Mouse (Mus musculus): Measurements from ENCODE around the gene P2rx4.
A peak's percentile ranks its signal among the peaks of the same experiment; 100 is the strongest.

The P2rx4 gene

DNA sequence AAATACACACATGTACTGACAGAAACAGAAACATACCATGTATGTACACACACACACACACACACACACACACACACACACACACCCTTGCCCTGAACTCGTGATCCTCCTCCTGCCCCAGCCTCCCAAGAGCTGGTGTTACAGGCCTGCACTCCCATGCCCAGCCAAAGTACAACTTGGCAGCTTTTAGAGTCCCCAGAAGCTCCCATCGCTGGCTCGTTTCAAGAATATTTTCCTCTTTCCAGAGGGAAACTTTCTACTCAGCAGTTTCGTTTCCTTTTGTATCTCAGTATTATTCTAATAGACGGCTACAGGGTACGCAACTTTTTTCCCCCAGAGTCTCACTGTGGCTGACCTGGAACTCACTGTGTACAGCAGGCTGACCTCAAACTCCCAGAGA is 5.2 kb upstream of the P2rx4 start:
- no peak for DNase-seq (ENCODE audit: low read depth, low spot score)

DNA sequence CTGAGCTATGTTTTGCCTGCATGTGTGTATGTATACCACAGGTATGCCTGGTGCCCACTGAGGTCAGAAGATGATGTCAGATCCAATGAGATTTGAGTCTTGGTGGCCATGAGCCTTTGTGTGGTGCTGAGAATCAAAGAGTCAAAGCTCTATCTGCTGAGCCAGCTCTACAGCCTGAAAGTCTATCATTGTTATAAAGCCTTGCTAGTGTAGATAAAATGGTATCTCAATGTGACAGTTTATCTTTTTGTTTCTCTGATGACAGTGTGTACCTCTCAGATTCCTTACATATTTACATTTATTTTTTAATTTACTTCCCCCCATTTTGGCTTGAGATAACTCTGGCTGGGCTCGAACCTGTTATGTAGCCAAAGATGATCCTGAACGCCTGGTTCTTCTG is 3.8 kb upstream of the P2rx4 start:
- no peak for DNase-seq (ENCODE audit: low read depth, low spot score)

DNA sequence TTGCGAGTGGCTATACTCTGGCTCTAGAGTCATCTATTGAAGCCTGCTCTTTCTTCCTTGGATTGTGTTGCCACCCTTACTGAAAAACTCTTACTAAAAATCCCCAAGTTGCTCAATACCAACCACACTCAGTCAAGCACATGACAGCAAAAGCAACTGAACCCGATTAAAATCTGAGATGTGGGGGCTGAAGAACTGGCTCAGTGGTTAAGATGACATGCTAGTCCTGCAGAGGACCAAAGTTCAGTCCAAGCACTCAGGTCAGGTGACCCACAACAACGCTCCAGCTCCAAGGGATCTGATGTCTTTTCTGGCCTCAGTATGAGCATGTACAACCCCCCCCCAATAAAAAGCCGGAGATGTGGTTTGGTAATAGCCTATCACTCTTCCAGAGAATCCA is 2.8 kb upstream of the P2rx4 start:
- no peak for DNase-seq (ENCODE audit: low read depth, low spot score)

DNA sequence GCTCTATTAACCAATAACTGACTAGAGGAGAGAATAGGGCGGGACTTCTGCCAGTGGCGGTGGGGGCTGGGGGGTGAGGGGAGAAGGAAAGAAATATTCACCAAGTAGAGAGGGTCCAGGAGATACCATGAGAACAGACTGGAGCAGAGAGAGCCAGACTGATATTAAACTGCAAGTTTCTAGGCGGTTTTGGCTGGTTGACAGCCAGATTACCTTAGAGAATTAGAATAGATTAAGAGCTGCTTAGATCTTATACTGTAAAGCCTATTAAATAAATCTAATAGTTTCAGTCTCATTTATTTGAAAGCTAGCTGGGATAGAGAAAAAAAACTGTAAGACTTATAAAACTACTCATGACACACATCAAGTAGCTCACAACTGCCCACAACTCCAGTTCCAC is 2.2 kb upstream of the P2rx4 start:
- no peak for DNase-seq (ENCODE audit: low read depth, low spot score)

DNA sequence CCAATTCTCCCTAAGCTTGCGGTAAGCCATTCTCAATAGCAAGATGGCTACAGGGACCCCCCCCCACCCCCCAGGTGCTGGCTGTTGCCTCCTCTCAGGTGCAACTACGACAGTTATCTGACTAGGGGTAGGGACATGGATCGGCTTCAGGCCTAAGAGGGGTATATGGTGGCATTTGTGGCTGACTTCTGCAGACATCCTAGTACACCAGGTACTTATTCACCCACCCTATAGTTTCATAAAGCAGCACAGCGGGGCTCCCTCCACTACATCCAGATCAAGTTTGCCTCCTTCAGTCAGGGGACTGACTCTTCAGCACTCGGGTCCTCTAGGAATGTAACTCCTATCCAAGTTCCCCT is 448 bp upstream of the P2rx4 start:
- DNase-seq (ENCODE audit: low read depth, low spot score) = no peak

DNA sequence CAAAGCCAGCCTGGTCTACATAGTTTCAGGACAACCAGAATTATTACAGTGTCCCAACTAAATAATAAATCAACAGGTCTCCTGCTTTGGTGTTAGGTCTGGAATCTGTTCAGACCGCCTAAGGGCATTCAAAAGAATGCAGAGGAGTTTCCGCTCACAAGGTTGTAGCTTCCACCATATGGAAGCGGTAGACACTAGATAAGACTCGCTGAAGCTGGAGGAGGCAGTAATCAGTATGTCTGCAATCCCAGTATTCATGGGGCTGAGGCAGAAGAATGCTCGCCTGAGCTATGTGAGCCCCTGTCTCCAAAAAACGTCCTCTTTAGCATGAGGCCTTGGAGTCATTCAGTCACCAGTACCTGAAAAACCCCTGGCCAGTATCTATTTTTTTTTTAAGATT is 1.5 kb downstream of the P2rx4 start:
- peak; percentile 45 for DNase-seq (ENCODE audit: low read depth, low spot score)

DNA sequence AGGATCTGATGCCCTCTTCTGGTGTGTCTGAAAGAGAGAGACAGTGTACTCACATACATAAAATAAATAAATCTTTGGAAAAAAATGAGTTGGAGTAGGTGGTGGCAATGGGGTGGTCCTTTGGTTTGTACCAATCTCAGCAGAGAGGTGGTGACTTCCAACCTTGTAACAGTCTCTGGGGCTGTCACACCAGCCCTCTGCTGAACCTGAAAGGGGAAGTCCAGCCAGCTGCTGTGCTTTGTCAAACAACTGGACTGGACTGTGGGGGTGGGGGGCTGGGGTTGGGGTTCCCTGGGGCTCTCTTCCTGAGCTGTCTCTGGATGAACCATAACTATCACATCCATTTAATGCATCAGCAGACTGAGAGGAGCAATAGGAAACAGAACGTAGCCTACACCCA is 8.4 kb downstream of the P2rx4 start:
- DNase-seq (ENCODE audit: low read depth, low spot score) = no peak

DNA sequence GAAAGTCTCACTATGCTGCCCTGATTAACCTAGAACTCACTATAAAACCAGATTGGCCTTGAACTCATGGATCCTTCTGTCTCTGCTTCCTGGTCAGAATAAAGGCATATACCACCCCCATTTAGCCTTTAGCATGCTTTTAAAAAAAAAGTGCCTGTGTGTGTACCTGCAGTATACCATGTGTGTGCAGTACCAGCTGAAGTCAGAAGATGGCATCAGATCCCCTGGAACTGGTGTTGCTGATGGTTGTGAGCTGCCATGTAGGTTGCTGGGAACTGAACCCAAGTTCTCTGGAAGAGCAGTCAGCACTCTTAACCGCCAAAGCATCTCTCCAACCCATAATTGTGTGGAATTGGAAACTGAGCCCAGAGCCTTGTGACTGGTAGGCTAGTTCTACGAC is 9.4 kb downstream of the P2rx4 start:
- DNase-seq (ENCODE audit: low read depth, low spot score) = peak; percentile 58

DNA sequence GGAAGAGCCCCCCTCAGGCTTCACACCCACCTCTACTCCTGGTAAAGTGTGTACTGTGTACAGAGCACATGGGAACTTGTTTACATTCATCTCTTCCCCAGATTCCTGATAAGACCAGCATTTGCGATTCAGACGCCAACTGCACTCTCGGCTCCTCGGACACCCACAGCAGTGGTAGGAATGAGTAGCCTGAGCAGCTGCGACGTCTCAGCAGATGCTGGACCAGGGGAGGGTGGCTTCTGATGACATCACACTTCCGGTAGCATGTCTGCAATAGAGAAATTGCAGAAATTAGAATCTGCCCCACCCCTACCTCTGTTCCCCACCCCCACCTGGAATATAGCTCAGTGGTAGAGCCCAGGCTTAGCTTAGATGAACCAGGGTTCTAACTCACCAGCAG is 11.1 kb downstream of the P2rx4 start:
- no peak for DNase-seq (ENCODE audit: low read depth, low spot score)

DNA sequence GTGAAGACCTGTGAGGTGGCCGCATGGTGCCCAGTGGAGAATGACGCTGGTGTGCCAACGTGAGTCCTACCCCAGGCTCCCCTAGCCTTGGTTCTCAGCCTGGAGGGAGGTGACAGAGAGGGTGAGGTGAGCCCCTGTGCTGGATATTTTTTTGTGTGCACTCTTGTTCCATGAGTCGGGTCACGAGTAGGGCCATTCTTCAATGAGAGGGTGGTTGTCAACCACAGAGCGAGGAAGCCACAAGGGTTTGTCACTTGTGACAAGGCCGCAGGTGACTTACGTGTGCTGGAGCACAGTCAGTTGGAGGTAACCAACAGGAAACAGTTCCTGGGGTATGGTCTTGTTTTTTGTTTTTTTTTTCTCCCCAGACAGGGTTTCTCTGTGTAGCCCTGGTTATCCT is 11.8 kb downstream of the P2rx4 start:
- DNase-seq (ENCODE audit: low read depth, low spot score) = no peak

DNA sequence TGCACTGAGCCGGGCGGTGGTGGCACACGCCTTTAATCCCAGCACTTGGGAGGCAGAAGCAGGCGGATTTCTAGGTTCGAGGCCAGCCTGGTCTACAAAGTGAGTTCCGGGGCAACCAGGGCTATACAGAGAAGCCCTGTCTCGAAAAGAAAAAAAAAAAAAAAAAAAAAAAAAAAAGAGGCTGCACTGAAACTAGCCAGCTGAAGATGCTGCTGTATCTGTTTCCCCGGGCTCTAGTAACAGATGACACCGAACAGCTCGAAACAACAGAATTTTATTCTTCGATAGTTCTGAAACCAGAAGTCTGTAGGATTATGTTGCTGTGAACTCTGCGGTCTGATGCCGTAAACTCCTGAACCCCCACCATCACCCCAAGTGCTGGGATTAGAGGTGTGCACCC is 18.1 kb downstream of the P2rx4 start:
- no peak for DNase-seq (ENCODE audit: low read depth, low spot score)

DNA sequence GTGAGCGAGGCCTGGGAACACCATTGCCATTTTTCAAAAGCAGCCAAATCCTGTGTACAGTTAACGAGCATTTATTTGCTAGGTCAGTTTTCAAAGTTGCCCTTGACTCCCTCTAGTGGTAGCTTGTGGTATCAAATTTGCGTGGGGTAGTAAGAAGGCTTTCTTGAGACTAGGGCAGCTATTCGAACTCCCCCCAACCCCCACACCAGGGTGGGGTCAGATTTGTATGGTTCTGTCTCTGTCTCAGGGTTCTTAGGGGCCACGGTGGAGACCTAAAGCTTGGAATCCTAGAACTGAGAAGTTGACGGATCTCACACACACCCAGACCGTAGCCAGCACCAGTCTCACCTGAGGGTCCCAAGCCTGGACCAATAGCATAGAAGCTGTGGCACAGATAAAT is 18.7 kb downstream of the P2rx4 start:
- peak; percentile 87 for DNase-seq (ENCODE audit: low read depth, low spot score)

DNA sequence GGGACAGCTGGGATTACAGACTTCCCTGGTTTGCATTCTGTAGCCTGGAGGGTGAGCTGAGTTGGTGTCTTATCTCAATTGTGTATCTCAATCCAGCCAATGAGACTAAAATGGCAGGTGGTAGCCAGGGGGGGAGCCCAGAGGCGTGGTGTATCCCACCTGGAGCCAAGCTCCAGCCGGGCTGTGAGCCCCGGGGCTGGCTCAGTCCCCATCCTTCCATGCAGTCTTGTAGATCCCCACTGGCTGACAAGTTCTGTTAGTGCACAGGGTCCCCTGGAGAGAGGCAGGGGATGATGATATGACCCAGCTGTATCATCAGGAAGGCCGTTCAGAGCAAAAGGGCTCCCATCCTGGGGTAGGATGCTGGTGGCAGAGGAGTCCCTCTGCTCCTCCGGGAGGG is 19.3 kb downstream of the P2rx4 start:
- no peak for DNase-seq (ENCODE audit: low read depth, low spot score)

DNA sequence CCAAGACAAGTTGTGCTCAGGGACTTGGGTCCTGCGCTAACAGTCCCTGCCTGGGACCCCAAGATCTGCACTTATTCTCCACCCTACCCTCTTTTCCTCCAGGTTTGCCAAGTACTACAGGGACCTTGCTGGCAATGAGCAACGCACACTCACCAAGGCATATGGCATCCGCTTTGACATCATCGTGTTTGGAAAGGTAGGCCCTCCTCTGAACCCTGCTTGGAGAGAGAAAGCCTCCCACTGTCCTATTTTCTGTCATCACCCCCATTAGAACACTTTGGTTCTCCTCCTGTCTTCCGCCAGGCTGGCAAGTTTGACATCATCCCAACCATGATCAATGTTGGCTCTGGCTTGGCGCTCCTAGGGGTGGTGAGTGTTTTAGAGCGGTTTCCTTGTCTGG is 19.8 kb downstream of the P2rx4 start:
- DNase-seq (ENCODE audit: low read depth, low spot score) = no peak

DNA sequence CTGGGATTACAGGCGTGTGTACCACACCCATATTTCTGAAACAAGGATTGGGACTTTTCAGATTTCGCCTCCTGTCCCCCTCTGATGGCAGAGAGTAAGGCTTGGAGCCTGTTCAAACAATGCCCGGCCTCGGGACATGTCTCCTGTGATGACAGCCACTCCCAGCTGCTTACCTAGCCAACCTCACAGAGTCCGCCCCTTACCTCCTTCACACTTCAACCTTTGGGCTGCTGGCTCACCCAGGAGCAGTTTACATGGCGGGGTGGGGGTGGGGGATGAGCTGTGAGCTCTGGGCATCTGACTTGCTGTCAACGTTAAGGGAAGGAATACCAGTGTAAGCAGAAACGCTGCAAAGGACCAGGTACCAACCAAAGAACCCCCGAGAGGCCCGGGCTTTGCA is 23.4 kb downstream of the P2rx4 start:
- DNase-seq (ENCODE audit: low read depth, low spot score) = no peak

DNA sequence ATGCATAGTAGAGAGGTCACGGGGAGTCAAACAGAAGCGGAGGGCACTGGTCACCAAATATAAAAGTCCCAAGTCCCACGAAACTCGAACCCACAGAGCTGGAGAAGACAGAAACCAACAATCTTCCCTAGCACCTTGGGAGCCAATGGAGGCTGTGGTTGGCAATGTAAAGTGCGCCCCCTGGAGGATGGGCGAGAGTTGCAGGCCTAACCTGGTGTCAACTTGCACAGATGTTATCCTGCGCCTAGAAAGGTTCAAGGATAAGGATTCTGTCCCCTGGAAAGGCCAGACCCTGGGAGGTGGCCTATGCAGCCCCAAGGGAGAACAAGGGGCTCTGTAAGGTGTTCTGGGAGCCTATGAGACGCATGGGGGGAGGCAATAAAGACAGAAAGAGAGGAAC is 24.0 kb downstream of the P2rx4 start:
- DNase-seq (ENCODE audit: low read depth, low spot score) = peak; percentile 83

DNA sequence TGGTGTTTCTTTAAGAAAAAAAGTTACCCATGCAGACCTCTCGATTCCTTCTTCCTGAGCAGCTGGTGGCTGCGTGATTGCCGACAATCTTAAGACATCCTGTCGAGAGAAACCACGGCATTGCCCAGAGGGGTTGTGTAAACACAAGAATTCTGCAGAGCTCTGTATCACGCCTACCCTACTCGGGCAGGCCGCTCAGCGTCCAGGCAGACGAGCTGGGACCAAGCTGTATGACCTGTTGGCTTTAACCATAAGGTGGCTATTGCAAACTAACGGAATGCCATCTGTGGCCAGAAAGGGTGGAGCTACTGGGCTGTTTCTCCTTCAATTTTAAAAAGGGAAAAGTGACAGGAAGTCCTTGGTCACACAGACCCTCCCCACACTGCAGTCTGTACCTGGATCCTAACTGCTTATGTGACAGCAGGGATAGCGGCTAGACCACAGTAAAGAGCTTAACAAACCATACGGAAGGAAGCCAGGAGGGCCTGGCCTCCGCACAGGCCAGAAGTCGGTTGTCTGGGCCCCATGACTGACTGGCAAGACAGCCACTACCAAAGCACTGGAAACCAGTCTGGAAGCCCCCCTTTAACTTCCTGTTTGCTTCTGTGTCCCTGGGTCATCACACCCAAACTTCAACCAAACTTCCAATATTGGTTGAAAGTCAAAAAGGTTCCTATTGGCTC is 24.8 kb downstream of the P2rx4 start:
- no peak for DNase-seq (ENCODE audit: low read depth, low spot score)

DNA sequence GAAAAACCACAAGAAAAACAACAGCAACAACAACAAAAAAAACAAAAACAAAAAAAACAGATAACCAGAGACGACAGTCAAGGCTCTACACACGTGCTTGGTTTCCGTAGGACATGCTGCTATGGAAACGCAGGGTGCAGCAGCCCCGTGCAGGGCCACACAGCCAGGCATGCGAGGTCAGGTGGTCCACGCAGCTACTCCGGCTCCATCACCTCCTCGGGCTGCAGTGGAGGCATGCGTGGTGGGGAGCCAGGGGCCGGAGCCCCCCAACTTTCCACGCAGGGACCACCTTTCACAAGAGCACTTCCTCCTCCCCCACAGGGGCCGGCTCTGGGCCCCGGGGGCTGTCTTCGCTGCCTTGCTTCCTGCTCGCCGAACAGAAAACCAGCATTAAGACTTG is 26.5 kb downstream of the P2rx4 start:
- no peak for DNase-seq (ENCODE audit: low read depth, low spot score)

DNA sequence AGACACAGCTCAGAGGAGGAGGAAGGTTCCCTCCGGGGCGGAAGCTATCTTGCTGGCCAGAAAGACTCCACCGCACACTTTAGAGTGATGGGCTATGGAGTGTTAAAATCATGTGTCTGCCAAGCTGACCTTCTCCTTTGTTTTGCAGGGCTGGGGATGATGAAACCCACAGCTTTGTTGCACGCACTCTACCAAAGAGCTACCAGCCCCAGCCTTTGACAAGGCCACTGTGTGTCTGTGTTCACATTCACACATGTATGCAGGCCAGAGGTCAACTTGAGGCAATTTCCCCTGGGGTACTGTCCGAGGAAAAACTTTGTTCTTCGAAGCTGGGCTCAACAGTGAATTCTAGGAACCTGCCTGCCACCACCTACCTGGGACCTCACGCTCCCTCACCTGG is 28.5 kb downstream of the P2rx4 start:
- no peak for DNase-seq (ENCODE audit: low read depth, low spot score)

DNA sequence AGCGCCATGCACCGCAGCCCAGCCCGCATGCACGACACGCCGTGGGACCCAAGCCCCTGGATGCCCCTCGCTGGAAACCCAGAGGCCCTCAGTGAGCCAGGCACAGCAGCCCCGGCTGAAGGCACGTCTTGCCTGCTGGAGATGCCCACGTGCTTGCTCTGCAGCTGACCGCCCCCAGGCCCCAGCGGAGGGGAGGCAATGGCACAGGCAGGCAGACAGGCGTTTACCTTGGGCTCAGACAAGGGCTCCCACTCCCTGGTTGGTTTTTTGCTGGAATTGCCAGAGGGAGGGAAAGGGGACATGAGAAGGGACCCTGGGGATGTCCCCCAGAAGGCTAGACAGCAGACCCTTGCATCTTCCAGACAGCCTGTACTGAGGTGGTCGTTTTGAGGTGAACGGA is 29.4 kb downstream of the P2rx4 start:
- no peak for DNase-seq (ENCODE audit: low read depth, low spot score)

DNA sequence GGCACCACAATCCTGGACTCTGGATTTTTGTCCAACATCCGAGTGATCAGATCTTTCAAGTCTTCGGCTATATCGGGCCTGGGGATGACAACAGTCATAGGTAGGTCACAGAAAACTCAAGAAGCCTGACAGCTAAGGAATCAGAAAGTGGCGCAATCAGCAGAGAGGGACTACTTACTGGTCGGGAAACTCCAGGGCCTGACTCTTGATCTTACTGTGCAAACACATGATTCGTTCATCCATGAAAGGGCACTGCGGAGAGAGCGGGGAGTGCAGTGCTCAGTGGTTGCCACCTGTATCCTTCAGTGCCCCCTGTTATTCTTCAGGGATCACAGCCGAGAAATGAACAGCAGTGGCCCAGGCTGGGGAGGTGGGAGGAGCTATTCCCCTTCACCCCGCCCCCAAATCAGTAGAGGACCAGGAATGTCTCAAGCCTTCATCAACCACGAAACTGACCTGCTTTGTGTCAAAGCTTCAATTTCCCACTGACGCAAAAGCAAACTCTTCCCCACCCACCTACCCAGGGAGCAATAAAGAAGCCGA is 36.6 kb downstream of the P2rx4 start:
- peak; percentile 50 for DNase-seq (ENCODE audit: low read depth, low spot score)

DNA sequence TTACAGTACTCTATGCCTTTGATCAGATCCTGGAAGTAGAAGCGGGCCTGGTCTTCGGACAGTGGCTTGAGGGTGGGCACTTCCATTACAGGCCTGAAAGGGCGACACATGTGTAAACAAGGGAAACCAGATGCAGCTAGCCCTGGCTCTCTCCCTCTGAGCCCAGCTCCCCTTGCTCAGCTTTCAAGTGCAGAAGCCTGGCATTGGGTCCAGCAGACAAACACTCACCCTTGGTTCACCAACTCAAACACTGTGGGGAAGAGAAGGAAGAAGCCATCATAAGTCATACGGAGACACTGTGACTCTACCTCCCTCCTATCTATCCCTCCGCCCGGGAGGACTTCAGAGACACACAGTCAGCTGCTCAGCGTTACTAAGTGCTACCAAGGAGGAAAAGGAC is 40.6 kb downstream of the P2rx4 start:
- DNase-seq (ENCODE audit: low read depth, low spot score) = no peak

DNA sequence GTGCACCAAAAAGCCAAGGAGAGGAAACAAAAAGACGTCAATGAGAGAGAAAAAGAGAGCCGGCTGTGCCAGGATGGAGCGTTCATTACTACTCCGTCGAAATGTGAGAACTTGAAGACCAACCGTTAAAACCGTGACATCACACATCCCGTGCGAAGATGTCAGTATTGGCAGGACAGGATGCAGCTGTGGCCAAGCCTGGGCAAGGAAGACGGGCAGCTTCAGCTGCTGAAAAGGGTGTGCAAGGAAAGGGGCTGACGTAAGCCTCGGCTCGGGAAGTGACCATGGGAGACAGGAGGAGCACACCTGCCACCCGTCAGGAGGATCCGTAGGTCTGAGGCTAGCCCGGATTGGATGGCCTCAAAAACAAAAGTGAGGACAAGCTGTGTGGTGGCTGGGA is 47.1 kb downstream of the P2rx4 start:
- DNase-seq (ENCODE audit: low read depth, low spot score) = no peak

DNA sequence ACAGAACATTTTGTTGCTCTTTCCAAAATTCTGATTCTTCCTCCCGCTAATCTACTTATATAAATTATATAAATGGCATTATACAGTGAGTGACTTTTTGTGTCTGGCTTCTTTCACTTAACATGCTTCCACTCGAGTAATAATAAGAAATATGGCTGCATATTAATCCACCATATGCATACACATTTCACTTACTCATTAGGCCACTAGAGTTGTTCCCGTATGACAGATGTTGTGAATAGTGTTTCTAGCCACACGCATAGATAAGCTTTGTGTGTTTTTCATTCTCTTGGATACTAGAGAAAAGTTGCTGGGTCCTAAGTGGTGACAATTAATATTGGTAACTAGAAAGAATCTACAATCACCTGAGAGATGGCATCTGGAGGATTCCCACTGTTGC is 48.3 kb downstream of the P2rx4 start:
- DNase-seq (ENCODE audit: low read depth, low spot score) = no peak
